Mouse (Mus musculus): ENCODE measurements around the gene Aamp.
"Not testable (repeated sequence)": the region's sequence is repeated elsewhere in the genome, so short reads cannot be mapped to it uniquely, and the experiment has no call there.

The Aamp gene

GRCm38 (mm10) chr1:74284543-74285160 lies at the start of gene Aamp, which contains the start of gene Pnkd:
TSS of gene Aamp (minus strand) at chr1:74284738.
TSS of gene Pnkd (plus strand) at chr1:74284930.
- DNase-seq (ENCODE audit: low read depth, low spot score) = peak; percentile 100

GRCm38 (mm10) chr1:74332930-74333329 lies 48.4 kb upstream of the Aamp start:
- DNase-seq (ENCODE audit: low read depth, low spot score) = peak; percentile 62

- DNase-seq (ENCODE audit: low read depth, low spot score) = peak; percentile 100
Measured at GRCm38 (mm10) chr1:74332241-74332763, 47.8 kb upstream of the Aamp start.

- DNase-seq (ENCODE audit: low read depth, low spot score) = no peak
Measured at GRCm38 (mm10) chr1:74331046-74331681, 46.6 kb upstream of the Aamp start.

GRCm38 (mm10) chr1:74329899-74330431 lies 45.4 kb upstream of the Aamp start:
- no peak for DNase-seq (ENCODE audit: low read depth, low spot score)

GRCm38 (mm10) chr1:74326916-74327315 lies 42.4 kb upstream of the Aamp start:
- DNase-seq (ENCODE audit: low read depth, low spot score) = not testable (repeated sequence)

GRCm38 (mm10) chr1:74321396-74321795 lies 36.9 kb upstream of the Aamp start:
- DNase-seq (ENCODE audit: low read depth, low spot score) = no peak

- DNase-seq (ENCODE audit: low read depth, low spot score) = no peak
Measured at GRCm38 (mm10) chr1:74318711-74319110, 34.2 kb upstream of the Aamp start.

GRCm38 (mm10) chr1:74316114-74316827 lies 31.7 kb upstream of the Aamp start:
- no peak for DNase-seq (ENCODE audit: low read depth, low spot score)

GRCm38 (mm10) chr1:74314796-74315195 lies 30.3 kb upstream of the Aamp start:
- DNase-seq (ENCODE audit: low read depth, low spot score) = no peak

GRCm38 (mm10) chr1:74313049-74313692 lies 28.6 kb upstream of the Aamp start:
- peak; percentile 86 for DNase-seq (ENCODE audit: low read depth, low spot score)

GRCm38 (mm10) chr1:74309767-74310166 lies 25.2 kb upstream of the Aamp start:
- DNase-seq (ENCODE audit: low read depth, low spot score) = no peak

GRCm38 (mm10) chr1:74308001-74308964 lies 23.7 kb upstream of the Aamp start:
- DNase-seq (ENCODE audit: low read depth, low spot score) = peak; percentile 54

GRCm38 (mm10) chr1:74307146-74307545 lies 22.6 kb upstream of the Aamp start:
- peak; percentile 32 for DNase-seq (ENCODE audit: low read depth, low spot score)

- DNase-seq (ENCODE audit: low read depth, low spot score) = no peak
Measured at GRCm38 (mm10) chr1:74305522-74305921, 21.0 kb upstream of the Aamp start, which contains the start of gene Tmbim1. TSS of gene Tmbim1 (minus strand) at chr1:74305622.

GRCm38 (mm10) chr1:74304946-74305345 lies 20.4 kb upstream of the Aamp start:
- DNase-seq (ENCODE audit: low read depth, low spot score) = no peak

GRCm38 (mm10) chr1:74304339-74304790 lies 19.8 kb upstream of the Aamp start:
- DNase-seq (ENCODE audit: low read depth, low spot score) = no peak

- DNase-seq (ENCODE audit: low read depth, low spot score) = peak; percentile 83
Measured at GRCm38 (mm10) chr1:74303509-74304338, 19.2 kb upstream of the Aamp start.

- DNase-seq (ENCODE audit: low read depth, low spot score) = peak; percentile 21
Measured at GRCm38 (mm10) chr1:74302835-74303234, 18.3 kb upstream of the Aamp start.
